Mouse (Mus musculus) adrenal gland, postnatal 14 days (tissue): ENCODE data around the gene Gm19684. TPM values are rescaled to one million over a fixed set of nuclear protein-coding genes. Genes with fewer than 3 reads are reported as not detected.
"Not testable (repeated sequence)": the region's sequence is repeated elsewhere in the genome, so short reads cannot be mapped to it uniquely, and the experiment has no call there.

Source experiments
- DNase-seq: peaks from one replicate; pipeline ENCODE4 v3.0.0; 2021; ENCODE audit warnings: mixed read lengths
- long read RNA-seq, 2 experiments: library from polyadenylated mRNA; stranded (forward); transcript quantifications; one replicate each; pipeline ENCODE4 v2.0.0; 2021
- total RNA-seq: library from RNA; stranded (reverse); gene quantifications from 2 replicates; pipeline ENCODE4 v1.2.3, GENCODE M21; 2021

Gm19684 gene
- total RNA-seq, result 0.26 and 0.34 TPM in 2 replicates
- long read RNA-seq, experiment 1, result 0 reads
- long read RNA-seq, experiment 2, result 0 reads

DNA sequence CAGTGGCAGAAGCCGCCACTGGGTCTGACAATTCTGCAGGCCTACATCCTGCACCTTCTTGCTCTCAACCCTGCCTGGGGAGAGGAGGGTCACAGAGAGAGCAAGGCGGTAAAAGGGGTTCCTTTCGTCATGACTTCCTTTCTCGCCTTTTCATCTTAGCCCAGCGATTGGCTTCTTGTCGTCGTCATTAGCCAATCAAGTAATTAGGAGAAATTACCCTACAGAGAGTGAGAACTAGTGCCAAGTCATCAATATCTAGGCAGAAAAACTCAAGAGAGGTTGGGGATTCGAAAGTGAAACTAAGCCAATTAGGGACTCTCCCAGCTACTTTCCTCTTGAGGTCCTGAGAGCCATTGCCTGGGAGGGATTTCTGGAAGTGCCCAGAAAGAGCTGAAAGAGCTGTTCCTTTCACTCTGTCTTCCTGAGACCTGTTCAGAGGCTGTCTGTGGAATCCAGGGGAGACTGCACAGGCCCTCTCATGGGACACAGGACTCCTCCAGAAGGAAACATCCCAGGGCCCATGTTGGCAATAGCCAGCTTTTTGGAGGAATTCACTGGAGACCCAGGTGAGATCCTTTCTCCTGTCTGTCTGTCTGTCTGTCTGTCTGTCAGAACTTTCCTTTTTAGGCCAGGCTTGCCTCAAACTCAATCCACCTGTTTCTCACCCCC is at the start of gene Gm19684:
TSS of gene Gm19684 (plus strand) at position 327 of the 669 bp plus-strand sequence.
- DNase-seq, result peak; percentile 62

- not testable (repeated sequence) for DNase-seq
Observed at GRCm38 (mm10) chr17:36081901-36082300, 39.6 kb upstream of the Gm19684 start.

DNA sequence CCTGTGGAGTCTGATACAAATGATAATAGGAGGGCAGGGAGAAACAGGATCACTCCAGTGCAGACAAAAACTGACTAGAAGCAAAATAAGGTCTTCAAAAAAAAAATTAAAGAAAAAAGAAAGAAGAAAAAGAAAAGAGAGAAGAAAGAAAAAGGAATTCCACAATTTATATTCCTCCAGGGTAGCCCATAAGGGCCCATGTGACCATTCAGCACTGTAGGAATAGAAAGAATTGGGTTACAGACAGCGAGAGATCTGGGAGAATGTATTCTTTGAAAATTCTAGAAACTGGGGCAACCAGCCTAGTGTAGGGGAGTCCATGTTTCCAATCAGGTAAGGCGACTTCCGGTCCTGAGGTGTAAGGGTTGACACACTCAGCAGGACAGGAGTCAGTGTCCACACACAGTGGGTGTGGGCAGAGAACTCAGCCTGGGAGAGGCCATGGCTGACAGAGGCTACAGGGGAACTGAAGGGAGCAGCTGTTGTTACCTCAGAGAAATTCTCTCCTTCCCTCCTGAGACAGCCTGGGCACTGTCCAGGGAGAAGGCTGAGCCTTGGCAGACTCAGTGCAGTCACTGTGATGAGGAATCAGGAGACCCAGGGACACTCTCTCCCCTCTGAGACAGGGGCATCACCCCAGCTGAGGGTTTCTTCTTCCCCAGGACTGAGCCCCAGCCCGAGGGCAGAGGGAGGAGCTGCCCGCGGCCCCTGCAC is 38.8 kb upstream of the Gm19684 start:
- DNase-seq, result peak; percentile 6

DNA sequence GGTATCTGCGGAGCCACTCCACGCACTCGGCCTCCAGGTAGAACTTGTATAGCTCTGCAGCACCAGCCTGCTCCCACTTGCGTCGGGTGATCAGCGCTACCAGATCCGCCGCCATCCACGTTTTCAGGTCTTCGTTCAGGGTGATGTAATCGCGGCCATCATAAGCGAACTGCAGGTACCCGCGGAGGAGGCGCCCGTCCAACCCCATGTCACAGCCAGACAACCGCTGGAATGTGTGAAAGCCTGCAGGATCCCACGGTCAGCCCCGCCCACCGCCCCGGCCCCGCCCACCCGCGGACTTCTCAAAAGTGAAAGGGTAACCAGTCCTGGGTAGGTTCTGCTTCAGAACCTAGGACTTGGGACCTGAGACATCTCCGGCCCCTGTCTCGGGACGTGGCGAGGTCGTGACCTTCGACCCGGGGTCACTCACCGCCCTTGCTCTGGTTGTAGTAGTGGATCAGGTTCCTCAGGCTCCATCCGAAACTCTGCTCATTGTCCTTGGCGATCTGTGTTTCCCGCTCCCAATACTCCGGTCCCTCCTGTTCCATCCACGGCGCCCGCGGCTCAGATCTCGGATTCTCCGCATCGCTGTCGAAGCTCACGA is 38.1 kb upstream of the Gm19684 start:
- DNase-seq, result peak; percentile 47

DNA sequence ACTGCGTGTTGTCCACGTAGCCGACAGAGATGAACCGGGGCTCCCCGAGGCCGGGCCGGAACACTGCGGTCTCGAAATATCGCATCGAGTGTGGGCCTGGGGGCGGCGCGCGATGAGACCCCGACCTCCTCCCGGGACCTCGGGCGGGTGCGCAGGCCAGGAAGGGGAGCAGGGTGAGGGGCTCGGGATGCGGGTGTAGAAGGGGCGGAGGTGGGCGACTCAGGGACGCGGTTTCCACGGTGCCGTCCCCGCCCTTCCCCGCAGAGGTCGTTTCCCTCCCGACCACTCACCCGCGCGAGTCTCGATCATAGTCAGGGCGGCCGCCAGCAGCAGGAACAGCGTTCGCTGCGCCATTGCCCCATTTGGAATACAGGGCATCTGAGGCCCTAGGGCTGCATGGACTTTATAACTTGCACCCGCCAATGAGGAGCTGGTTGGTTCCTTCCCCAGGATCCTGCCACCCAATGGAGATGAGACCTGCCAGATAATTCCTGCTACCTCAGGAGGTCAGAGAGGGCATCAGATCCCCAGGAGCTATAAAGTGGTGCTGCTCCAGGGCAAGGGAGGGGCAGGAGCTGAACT is 37.5 kb upstream of the Gm19684 start:
- DNase-seq, result peak; percentile 8

DNA sequence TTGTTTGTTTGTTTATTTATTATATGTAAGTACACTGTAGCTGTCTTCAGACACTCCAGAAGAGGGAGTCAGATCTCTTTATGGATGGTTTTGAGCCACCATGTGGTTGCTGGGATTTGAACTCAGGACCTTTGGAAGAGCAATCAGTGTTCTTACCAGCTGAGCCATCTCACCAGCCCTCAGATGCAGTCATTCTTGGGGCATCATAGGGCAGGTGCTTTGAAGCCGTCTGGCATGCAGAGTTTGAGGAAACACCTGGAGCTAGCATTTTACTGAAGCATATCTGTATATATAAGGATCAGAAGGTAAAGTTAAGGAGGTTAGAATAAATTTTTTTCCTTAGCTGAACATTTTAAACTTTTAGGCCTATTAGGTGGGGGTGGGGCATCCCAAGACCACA is 35.5 kb upstream of the Gm19684 start:
- not testable (repeated sequence) for DNase-seq

DNA sequence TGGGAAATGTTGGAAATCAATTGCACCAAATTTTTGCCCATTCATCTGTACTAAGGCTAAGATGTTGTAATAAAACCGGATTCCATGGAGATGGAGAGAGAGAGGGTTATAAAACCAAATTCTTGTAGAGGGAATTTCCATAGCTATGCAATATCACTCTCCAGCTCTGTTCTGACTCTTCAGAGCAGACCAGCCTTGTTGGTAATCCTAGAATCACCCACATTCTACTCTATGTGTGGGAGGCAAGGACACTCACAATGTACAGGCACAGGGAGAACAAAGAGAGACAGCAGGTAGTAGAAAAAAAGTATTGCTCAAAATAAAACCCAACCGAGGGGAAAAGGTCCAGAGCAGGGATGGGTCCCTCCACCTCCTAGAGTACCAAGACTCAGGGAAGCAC is 29.5 kb upstream of the Gm19684 start:
- not testable (repeated sequence) for DNase-seq

- DNase-seq, result not testable (repeated sequence)
Observed at GRCm38 (mm10) chr17:36092520-36092919, 29.0 kb upstream of the Gm19684 start.

DNA sequence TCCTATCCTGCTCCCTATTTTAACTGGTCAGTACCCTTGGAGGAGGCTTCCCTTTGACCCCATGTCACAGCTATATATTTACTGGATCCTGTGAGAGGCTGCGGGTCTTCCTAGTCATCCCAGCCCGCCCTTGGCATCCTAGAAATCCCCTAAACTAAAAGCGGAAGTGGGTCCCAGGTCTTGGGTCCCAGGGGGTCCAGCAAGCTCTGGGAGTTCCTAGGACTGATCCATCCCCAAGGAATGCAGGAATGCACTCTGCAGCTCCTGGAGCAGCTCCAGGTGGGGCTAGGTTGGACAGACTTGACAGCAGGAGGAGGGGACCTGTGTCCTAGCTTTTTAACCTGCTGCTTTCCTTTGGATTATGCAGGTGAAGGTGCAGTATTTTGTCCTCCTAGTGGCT is 27.5 kb upstream of the Gm19684 start:
- no peak for DNase-seq

GRCm38 (mm10) chr17:36099603-36100002 is 21.9 kb upstream of the Gm19684 start:
- DNase-seq, result not testable (repeated sequence)

DNA sequence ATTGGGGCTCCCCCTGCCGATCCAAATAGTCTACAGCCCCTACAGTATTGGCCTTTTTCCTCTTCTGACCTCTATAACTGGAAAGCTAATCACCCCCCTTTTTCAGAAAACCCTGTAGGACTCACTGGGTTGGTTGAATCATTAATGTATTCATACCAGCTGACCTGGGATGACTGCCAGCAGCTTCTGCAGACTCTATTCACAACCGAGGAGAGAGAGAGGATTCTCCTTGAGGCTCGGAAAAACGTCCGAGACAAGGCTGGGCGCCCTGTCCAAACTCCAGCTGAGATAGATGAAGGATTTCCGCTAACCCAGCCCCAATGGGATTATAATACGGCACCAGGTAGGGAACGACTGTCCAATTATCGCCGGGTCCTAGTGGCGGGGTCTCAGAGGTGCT is 19.4 kb upstream of the Gm19684 start:
- not testable (repeated sequence) for DNase-seq

DNA sequence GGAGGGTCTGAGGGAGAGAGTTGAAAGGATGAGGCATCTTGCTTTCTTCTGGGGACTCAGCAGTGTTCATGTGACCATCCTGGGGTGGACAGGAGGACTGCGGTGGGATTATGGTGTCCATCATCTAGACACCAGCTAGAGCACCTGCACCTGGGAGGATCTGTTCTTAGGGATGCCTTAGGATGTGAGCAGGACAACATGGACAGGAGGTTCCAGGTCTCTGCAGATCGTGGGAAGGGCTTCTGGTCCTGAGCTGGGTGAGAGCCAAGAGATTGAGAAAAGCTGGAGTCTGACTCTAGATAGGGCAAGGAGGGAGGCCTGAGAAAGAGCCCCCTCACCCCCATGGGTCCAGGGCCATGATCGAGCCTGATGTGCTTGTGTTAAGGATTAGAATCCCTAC is 11.3 kb upstream of the Gm19684 start:
- not testable (repeated sequence) for DNase-seq

DNA sequence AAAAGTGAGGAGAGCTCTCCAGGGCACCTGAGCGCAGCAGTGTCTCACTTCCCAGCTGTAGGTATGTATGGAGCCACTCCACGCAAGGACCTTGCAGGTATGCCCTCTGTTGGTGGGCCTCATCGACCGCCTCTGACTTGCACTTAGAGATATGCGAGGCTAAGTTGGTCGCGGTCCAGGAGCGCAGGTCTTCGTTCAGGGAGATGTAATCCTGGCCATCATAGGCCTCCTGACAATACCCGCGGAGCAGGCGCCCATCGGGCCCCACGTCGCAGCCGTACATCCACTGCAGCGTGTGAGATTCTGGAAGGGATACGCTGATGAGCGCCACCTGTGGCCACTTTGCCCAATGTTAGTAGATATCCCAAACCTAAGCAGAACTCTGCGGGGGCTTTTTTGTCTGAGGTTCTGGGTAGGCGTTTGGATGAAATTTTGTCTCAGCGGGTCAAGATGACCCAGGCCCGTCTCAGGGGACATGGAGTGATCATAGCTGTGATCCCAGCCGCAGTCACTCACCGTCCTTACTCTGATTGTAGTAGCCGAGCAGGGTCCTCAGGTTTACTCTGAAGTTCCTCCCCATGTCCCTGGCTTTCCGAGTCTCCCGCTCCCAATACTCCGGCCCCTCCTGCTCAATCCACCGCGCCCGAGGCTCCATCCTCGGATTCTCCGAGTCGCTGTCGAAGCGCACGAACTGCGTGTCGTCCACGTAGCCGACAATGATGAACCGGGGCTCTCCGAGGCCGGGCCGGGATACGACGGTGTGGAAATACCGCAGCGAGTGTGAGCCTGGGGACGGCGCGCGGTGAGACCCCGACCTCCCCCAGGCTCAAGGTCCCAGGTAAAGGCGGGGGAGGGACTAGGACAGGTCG is 10.6 kb upstream of the Gm19684 start:
- not testable (repeated sequence) for DNase-seq

- DNase-seq, result peak; percentile 44
Observed at GRCm38 (mm10) chr17:36111510-36111868, 10.0 kb upstream of the Gm19684 start.

GRCm38 (mm10) chr17:36113979-36114593 is 7.4 kb upstream of the Gm19684 start:
- peak; percentile 56 for DNase-seq

DNA sequence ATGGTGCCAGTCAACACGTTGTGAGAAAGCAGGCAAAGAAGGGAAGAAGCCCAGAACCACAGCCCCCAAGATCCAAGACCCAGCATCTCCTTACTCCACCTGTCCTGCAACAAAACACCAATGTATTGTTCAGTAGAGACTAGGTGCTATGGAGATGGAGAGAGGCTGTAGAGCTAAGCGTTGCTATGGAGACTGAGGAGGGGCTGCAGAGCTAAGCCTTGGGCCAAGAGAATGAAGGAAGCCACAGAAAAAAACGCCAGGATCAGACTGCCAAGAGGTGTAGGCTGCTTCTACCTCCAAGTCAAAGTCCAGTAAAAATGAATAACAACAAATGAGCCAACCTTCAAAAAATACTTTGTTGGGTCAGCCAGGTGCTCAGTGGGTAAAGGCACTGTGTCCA is 4.9 kb upstream of the Gm19684 start:
- DNase-seq, result not testable (repeated sequence)

GRCm38 (mm10) chr17:36120839-36121238 is 639 bp upstream of the Gm19684 start:
- not testable (repeated sequence) for DNase-seq

GRCm38 (mm10) chr17:36124111-36124510 is 2.6 kb downstream of the Gm19684 start:
- not testable (repeated sequence) for DNase-seq

- DNase-seq, result not testable (repeated sequence)
Observed at GRCm38 (mm10) chr17:36128525-36128924, 7.0 kb downstream of the Gm19684 start.

GRCm38 (mm10) chr17:36128968-36129817 is 7.7 kb downstream of the Gm19684 start, which contains the start of gene Gm7030:
TSS of gene Gm7030 (minus strand) at chr17:36129425.
- DNase-seq, result not testable (repeated sequence)
